Mouse (Mus musculus): ENCODE results near the gene Akap7. TPM values are rescaled to one million over a fixed set of nuclear protein-coding genes. Genes with fewer than 3 reads are reported as not detected.
A peak's percentile ranks its signal among the peaks of the same experiment; 100 is the strongest.

Gene Akap7
- polyA plus RNA-seq, 1 experiment = 5.2 TPM

DNA sequence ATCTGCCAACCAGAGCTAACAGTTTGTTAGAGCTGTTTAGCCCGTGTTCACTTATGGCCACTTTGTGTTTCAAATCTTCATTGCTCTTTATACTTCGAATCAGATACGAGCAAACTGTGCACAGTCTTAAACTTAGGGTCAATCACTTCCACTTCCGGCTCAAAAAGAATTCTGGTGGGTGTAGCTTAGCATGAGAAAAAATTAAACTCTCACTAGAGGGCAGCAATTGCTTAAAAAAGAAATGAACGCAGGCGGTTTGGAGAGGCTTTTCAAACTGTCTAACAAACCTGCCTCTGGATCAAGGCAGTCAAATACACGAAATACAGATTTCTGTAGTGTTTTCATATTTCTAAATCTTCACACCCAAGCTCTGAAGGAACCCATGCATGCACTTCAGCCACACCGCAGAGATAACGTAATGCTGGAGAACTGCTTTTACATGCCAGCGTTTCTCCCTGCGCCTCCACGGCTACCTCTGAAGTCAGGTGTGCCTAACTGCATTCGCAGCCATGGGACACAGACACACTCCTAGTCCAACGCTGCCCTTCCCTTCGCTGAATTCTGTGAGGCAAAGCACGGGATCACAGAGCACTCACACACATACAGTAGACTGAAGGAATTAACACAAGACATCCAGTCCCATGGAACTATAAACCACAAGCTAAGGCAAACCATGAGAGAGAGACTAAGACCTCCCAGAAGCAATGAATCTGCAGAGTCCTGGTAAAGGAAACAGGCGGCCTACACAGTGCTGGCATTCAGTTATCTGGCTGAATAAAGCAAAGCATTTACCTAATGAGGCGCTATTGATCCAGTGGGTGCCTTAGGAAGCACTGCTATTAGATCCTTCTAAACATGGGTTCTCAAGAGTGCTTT is 39.0 kb downstream of the Akap7 start:
- no peaks in the 10 kb centered on the region for H3K27me3 ChIP-seq (ENCODE audit: control insufficient read depth, insufficient read depth, low read length)
- H3K4me1 ChIP-seq (ENCODE audit: control insufficient read depth, insufficient read depth, insufficient read length) = no peaks in the 10 kb centered on the region
- WGBS = 56% methylated on average over 18 of the region's 18 CpGs
- H3K4me3 ChIP-seq (ENCODE audit: extremely low read depth, insufficient read depth, insufficient read length) = no peak overlapping the region
- H3K27ac ChIP-seq (ENCODE audit: insufficient read depth, low read length) = no peak overlapping the region
- TF ChIP-seq CTCF (IDR thresholded peaks at IDR 0.05; ENCODE audit: extremely low read depth, insufficient read depth, insufficient read length, insufficient replicate concordance) = peak; percentile 23; the same call in 1 of the 2 replicates
- no peak for TF ChIP-seq POLR2A (IDR thresholded peaks at IDR 0.05; ENCODE audit: low read depth, low read length)
- H3K36me3 ChIP-seq (ENCODE audit: control insufficient read depth, insufficient read depth, low read length) = no peaks in the 10 kb centered on the region
- DNase-seq (ENCODE audit: low read depth in 1 of 2, low spot score in 2 of 2) = peak in 1 of 2 experiments; percentile 53

DNA sequence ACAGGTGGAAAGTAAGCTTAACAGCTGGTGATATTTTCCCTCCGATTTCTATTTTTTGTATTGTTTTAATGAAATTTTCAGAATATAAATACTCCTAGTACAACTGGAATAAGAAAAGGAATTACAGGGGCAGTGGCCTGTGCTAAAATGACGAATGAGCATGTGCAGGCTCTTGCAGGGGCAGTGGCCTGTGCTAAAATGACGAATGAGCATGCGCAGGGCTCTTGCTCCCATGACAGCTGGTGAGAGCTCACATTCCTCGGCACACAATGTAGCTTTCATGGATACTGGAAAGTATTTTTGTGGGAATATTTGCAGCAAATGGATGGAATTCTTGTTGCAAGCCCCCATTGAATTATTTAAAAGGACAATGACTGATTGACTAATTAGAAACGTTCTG is 46.5 kb downstream of the Akap7 start:
- H3K27me3 ChIP-seq (ENCODE audit: control insufficient read depth, insufficient read depth, low read length) = no peaks in the 10 kb centered on the region
- 93% methylated on average over 6 of the region's 6 CpGs for WGBS
- H3K36me3 ChIP-seq (ENCODE audit: control insufficient read depth, insufficient read depth, low read length) = no peaks in the 10 kb centered on the region
- no peak overlapping the region for H3K4me3 ChIP-seq (ENCODE audit: extremely low read depth, insufficient read depth, insufficient read length)
- TF ChIP-seq CTCF (IDR thresholded peaks at IDR 0.05; ENCODE audit: extremely low read depth, insufficient read depth, insufficient read length, insufficient replicate concordance) (no peak), POLR2A (IDR thresholded peaks at IDR 0.05; ENCODE audit: low read depth, low read length) (no peak)
- no peak for DNase-seq (ENCODE audit: low read depth in 1 of 2, low spot score in 2 of 2)
- H3K4me1 ChIP-seq (ENCODE audit: control insufficient read depth, insufficient read depth, insufficient read length) = no peaks in the 10 kb centered on the region
- H3K27ac ChIP-seq (ENCODE audit: insufficient read depth, low read length) = no peak overlapping the region

DNA sequence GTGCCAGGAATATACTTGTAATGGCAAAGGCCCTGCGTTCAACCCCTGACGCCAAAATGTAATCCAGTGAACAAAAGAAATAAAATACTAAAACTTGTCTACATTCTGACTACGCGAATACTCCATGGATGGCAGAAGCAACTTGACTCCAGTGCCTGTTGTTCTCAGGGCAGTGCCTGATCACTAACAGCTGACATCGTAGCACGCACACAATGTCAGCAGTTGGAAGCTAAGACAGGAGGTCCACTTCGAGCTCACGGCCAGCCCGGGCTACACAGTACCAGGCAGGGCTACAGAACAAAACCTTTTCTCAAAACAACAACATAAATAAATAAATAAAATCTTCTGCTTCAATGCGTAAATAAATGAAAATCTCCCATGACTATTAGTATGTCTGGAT is 46.9 kb downstream of the Akap7 start:
- Histone ChIP-seq H3K27ac (ENCODE audit: insufficient read depth, low read length) (no peak overlapping the region), H3K27me3 (ENCODE audit: control insufficient read depth, insufficient read depth, low read length) (no peaks in the 10 kb centered on the region), H3K4me3 (ENCODE audit: extremely low read depth, insufficient read depth, insufficient read length) (no peak overlapping the region), H3K4me1 (ENCODE audit: control insufficient read depth, insufficient read depth, insufficient read length) (no peaks in the 10 kb centered on the region), H3K36me3 (ENCODE audit: control insufficient read depth, insufficient read depth, low read length) (no peaks in the 10 kb centered on the region)
- no peak for TF ChIP-seq POLR2A (IDR thresholded peaks at IDR 0.05; ENCODE audit: low read depth, low read length)
- no peak for TF ChIP-seq CTCF (IDR thresholded peaks at IDR 0.05; ENCODE audit: extremely low read depth, insufficient read depth, insufficient read length, insufficient replicate concordance)
- WGBS = 97% methylated on average over 10 of the region's 10 CpGs
- DNase-seq (ENCODE audit: low read depth in 1 of 2, low spot score in 2 of 2) = no peak

DNA sequence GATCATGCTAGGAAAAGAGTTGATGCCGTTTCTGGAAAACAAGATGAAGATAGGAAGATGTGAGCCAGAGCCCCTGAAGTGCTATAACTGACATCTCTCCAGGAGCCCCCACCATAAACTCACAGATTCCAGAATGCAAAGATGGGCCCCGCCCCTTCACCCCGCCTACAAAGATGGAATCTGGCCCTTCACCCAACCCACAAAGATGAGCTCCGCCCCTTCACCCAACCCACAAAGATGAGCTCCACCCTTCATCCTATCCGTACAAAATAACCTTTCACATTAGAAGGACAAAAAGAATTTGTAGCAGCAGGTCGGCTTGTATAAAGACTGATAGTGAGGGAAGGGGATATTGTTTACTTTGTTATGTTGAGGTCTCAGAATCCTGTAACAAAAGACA is 49.5 kb downstream of the Akap7 start:
- no peaks in the 10 kb centered on the region for H3K27me3 ChIP-seq (ENCODE audit: control insufficient read depth, insufficient read depth, low read length)

DNA sequence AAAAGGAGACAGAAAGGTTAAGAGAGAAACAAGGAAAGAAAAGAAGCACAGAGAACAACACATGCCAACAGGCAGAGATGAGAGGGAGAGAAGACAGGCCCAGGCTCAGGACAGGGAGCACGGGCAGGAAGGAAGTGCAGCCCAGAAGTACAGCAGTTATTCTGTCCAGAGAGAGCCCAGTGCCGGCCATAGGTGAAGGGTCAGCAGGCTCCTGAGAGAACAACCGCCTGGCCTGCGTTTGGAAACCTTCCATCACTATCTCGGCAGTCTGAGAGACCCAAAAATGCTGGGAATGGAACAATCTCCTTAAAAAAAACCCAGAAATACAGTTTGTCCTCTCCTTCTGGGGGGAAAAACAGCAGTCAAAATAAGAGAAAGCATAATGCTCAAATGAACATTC is 50.2 kb downstream of the Akap7 start:
- no peaks in the 10 kb centered on the region for H3K27me3 ChIP-seq (ENCODE audit: control insufficient read depth, insufficient read depth, low read length)
- H3K4me3 ChIP-seq (ENCODE audit: extremely low read depth, insufficient read depth, insufficient read length) = no peak overlapping the region
- H3K4me1 ChIP-seq (ENCODE audit: control insufficient read depth, insufficient read depth, insufficient read length) = no peaks in the 10 kb centered on the region
- WGBS = 93% methylated on average over 5 of the region's 5 CpGs
- no peak for DNase-seq (ENCODE audit: low read depth in 1 of 2, low spot score in 2 of 2)
- no peaks in the 10 kb centered on the region for H3K36me3 ChIP-seq (ENCODE audit: control insufficient read depth, insufficient read depth, low read length)
- H3K27ac ChIP-seq (ENCODE audit: insufficient read depth, low read length) = no peak overlapping the region
- no peak for TF ChIP-seq CTCF (IDR thresholded peaks at IDR 0.05; ENCODE audit: extremely low read depth, insufficient read depth, insufficient read length, insufficient replicate concordance)

More for the DNA sequence above, 49.5 kb downstream of the Akap7 start:
- Histone ChIP-seq H3K4me1 (ENCODE audit: control insufficient read depth, insufficient read depth, insufficient read length) (no peaks in the 10 kb centered on the region), H3K27ac (ENCODE audit: insufficient read depth, low read length) (no peak overlapping the region), H3K36me3 (ENCODE audit: control insufficient read depth, insufficient read depth, low read length) (no peaks in the 10 kb centered on the region), H3K4me3 (ENCODE audit: extremely low read depth, insufficient read depth, insufficient read length) (no peak overlapping the region)
- WGBS = 89% methylated on average over 6 of the region's 6 CpGs
- no peak for DNase-seq (ENCODE audit: low read depth in 1 of 2, low spot score in 2 of 2)
- TF ChIP-seq CTCF (IDR thresholded peaks at IDR 0.05; ENCODE audit: extremely low read depth, insufficient read depth, insufficient read length, insufficient replicate concordance) = no peak
- no peak for TF ChIP-seq POLR2A (IDR thresholded peaks at IDR 0.05; ENCODE audit: low read depth, low read length)

DNA sequence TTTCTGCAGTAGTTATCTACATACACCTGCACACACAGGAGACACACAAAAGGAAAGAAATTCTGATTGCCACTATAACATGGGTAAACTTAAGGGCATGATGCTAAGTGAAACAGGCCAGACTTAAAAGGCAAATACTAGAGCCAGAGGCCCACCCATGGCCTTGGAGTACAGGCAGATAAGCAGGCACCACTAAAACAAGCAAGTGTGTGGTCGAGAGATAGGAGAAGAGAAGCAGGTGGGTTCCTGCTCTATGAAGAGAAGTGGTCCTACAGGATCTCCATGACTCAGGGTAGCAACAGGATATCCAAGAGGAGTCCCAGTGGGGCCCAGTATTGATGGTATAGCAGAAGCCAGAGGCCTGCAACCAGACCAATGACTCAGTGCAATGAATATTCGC is 54.2 kb downstream of the Akap7 start:
- H3K36me3 ChIP-seq (ENCODE audit: control insufficient read depth, insufficient read depth, low read length) = no peaks in the 10 kb centered on the region
- DNase-seq (ENCODE audit: low read depth in 1 of 2, low spot score in 2 of 2) = no peak
- 88% methylated on average over 2 of the region's 2 CpGs for WGBS
- H3K4me3 ChIP-seq (ENCODE audit: extremely low read depth, insufficient read depth, insufficient read length) = no peak overlapping the region
- H3K4me1 ChIP-seq (ENCODE audit: control insufficient read depth, insufficient read depth, insufficient read length) = no peaks in the 10 kb centered on the region
- no peak overlapping the region for H3K27ac ChIP-seq (ENCODE audit: insufficient read depth, low read length)
- H3K27me3 ChIP-seq (ENCODE audit: control insufficient read depth, insufficient read depth, low read length) = no peaks in the 10 kb centered on the region
- TF ChIP-seq CTCF (IDR thresholded peaks at IDR 0.05; ENCODE audit: extremely low read depth, insufficient read depth, insufficient read length, insufficient replicate concordance) (no peak), POLR2A (IDR thresholded peaks at IDR 0.05; ENCODE audit: low read depth, low read length) (no peak)

DNA sequence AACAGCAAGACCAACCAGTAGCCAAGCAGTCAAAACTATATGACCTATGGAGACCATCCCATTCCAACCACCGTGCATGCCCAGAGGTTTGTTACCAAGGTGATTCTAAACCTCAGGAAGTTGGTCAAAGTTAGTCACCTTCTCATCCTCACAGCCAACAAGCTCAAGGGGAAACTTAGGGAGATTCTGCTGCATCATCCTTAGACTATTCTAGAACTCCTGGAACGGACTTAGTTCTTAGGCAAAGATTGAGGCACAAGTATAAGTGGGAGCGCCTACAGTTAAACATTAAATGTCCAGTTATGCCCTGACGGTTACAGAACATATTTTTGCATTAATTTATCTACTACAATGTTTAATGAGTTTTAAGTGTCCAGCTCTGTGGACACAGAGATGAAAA is 54.7 kb downstream of the Akap7 start:
- no peak overlapping the region for H3K4me3 ChIP-seq (ENCODE audit: extremely low read depth, insufficient read depth, insufficient read length)
- DNase-seq (ENCODE audit: low read depth in 1 of 2, low spot score in 2 of 2) = no peak
- 85% methylated on average over 4 of the region's 4 CpGs for WGBS
- no peaks in the 10 kb centered on the region for H3K27me3 ChIP-seq (ENCODE audit: control insufficient read depth, insufficient read depth, low read length)
- no peaks in the 10 kb centered on the region for H3K36me3 ChIP-seq (ENCODE audit: control insufficient read depth, insufficient read depth, low read length)
- no peaks in the 10 kb centered on the region for H3K4me1 ChIP-seq (ENCODE audit: control insufficient read depth, insufficient read depth, insufficient read length)
- no peak for TF ChIP-seq POLR2A (IDR thresholded peaks at IDR 0.05; ENCODE audit: low read depth, low read length)
- TF ChIP-seq CTCF (IDR thresholded peaks at IDR 0.05; ENCODE audit: extremely low read depth, insufficient read depth, insufficient read length, insufficient replicate concordance) = no peak
- no peak overlapping the region for H3K27ac ChIP-seq (ENCODE audit: insufficient read depth, low read length)
